Mouse (Mus musculus): ENCODE measurements around the gene Fdxr.

GRCm38 (mm10) chr11:115243783-115244182, 33.1 kb downstream of the Fdxr start:
- TF ChIP-seq EP300 (IDR thresholded peaks at IDR 0.05): no peak
- no peak for TF ChIP-seq CTCF (IDR thresholded peaks at IDR 0.05)
